Comparison of ENCODE assay signal across 21 mouse cellular contexts in genomic region chr14:105225790-105226189, GRCm38 (mm10). TPM values are rescaled to one million over a fixed set of nuclear protein-coding genes. Genes with fewer than 3 reads are reported as not detected.
DNase-seq lines count a peak whose midpoint lies in the region; ATAC-seq and TF ChIP-seq lines count a peak whose summit lies in the region.
"Had no signal": no experiment of that assay in that cellular context is flagged by ENCODE, and none has a peak within 500 bp of the region (broad histone marks: within the 10 kb centered on the region; RNA-seq: fewer than 3 reads in every experiment).

No protein-coding gene starts in this region.

- 69% methylated on average over 4 of the region's 4 CpGs for WGBS in liver, embryonic 14.5 days (ENCODE audit: insufficient replicate concordance)
- 69% methylated on average over 4 of the region's 4 CpGs for WGBS in liver, embryonic 12.5 days (ENCODE audit: insufficient replicate concordance)
- WGBS in hindbrain, postnatal 0 days, result 94% methylated on average over 4 of the region's 4 CpGs

- no peak for ATAC-seq in CD4-positive, CD25-positive, alpha-beta regulatory T cell, adult 4 months
- no peak for ATAC-seq in liver, embryonic 14.5 days (ENCODE audit: insufficient read depth)
- no peak for ATAC-seq in liver, embryonic 12.5 days
- no peak for ATAC-seq in hindbrain, postnatal 0 days
- ATAC-seq: forebrain, embryonic 13.5 days; inflammation-experienced regulatory T-cells, adult 6 months had no signal

- H3K4me2 ChIP-seq in liver, embryonic 14.5 days (ENCODE audit: low read depth), result no peak overlapping the region
- H3K4me2 ChIP-seq in liver, embryonic 12.5 days, result no peak overlapping the region
- H3K4me2 ChIP-seq in hindbrain, postnatal 0 days (ENCODE audit: low read depth, low read length), result no peak overlapping the region
- H3K4me2 ChIP-seq: forebrain, embryonic 13.5 days; limb, embryonic 13.5 days; stomach, embryonic 15.5 days had no signal

- TF ChIP-seq EP300 in liver, embryonic 14.5 days (IDR thresholded peaks at IDR 0.05; ENCODE audit: low read depth), result no peak

- H3K9me3 ChIP-seq in liver, embryonic 14.5 days (ENCODE audit: control insufficient read depth, low read length), result no peaks in the 10 kb centered on the region
- H3K9me3 ChIP-seq in liver, embryonic 12.5 days (replicated peaks), result no peaks in the 10 kb centered on the region
- H3K9me3 ChIP-seq in hindbrain, postnatal 0 days (ENCODE audit: low read length), result no peaks in the 10 kb centered on the region
- H3K9me3 ChIP-seq: forebrain, embryonic 13.5 days; G1E; heart, embryonic 10.5 days; limb, embryonic 13.5 days; megakaryocyte, embryonic 14.5 days; stomach, embryonic 15.5 days had no signal

- TF ChIP-seq CTCF in liver, embryonic 14.5 days (IDR thresholded peaks at IDR 0.05; ENCODE audit: low read depth), result 0 out of 2 replicates have a peak, but pooled peaks have one; percentile 29
- TF ChIP-seq CTCF in hindbrain, postnatal 0 days (IDR thresholded peaks at IDR 0.05; ENCODE audit: low read depth), result no peak

- H3K27me3 ChIP-seq in liver, embryonic 14.5 days (ENCODE audit: control insufficient read depth, insufficient read depth, low read length), result no peaks in the 10 kb centered on the region
- H3K27me3 ChIP-seq in liver, embryonic 12.5 days (replicated peaks), result no peaks in the 10 kb centered on the region
- H3K27me3 ChIP-seq in hindbrain, postnatal 0 days (ENCODE audit: insufficient read depth, low read length), result no peaks in the 10 kb centered on the region
- H3K27me3 ChIP-seq: forebrain, embryonic 13.5 days; limb, embryonic 13.5 days; megakaryocyte, embryonic 14.5 days; stomach, embryonic 15.5 days had no signal

- no peaks in the 10 kb centered on the region for H3K4me1 ChIP-seq in liver, embryonic 14.5 days (replicated peaks; ENCODE audit: control insufficient read depth in 2 of 2, insufficient read depth in 2 of 2, low read length in 1 of 2)
- no peaks in the 10 kb centered on the region for H3K4me1 ChIP-seq in liver, embryonic 12.5 days
- H3K4me1 ChIP-seq in hindbrain, postnatal 0 days (ENCODE audit: insufficient read depth, low read length), result no peaks in the 10 kb centered on the region
- H3K4me1 ChIP-seq: forebrain, embryonic 13.5 days; heart, embryonic 10.5 days; limb, embryonic 13.5 days; megakaryocyte, embryonic 14.5 days; stomach, embryonic 15.5 days had no signal

- no peaks in the 10 kb centered on the region for H3K36me3 ChIP-seq in liver, embryonic 14.5 days (replicated peaks; ENCODE audit: control insufficient read depth, insufficient read depth, low read depth)
- no peaks in the 10 kb centered on the region for H3K36me3 ChIP-seq in liver, embryonic 12.5 days
- no peaks in the 10 kb centered on the region for H3K36me3 ChIP-seq in hindbrain, postnatal 0 days (ENCODE audit: insufficient read depth, low read length)
- H3K36me3 ChIP-seq: G1E; heart, embryonic 10.5 days; limb, embryonic 13.5 days; stomach, embryonic 15.5 days had no signal

- H3K27ac ChIP-seq in liver, embryonic 14.5 days, result no peak overlapping the region
- H3K27ac ChIP-seq in liver, embryonic 12.5 days, result no peak overlapping the region
- no peak overlapping the region for H3K27ac ChIP-seq in hindbrain, postnatal 0 days
- H3K27ac ChIP-seq: forebrain, embryonic 13.5 days; heart, embryonic 10.5 days; limb, embryonic 13.5 days; stomach, embryonic 15.5 days had no signal

- H3K4me3 ChIP-seq in liver, embryonic 14.5 days (ENCODE audit: insufficient read depth in 1 of 2, low read depth in 2 of 2, low read length in 2 of 2), result no peak overlapping the region
- H3K4me3 ChIP-seq in liver, embryonic 12.5 days, result no peak overlapping the region
- no peak overlapping the region for H3K4me3 ChIP-seq in hindbrain, postnatal 0 days (ENCODE audit: low read length)
- H3K4me3 ChIP-seq: forebrain, embryonic 13.5 days; heart, embryonic 10.5 days; limb, embryonic 13.5 days; megakaryocyte, embryonic 14.5 days; stomach, embryonic 15.5 days had no signal

- DNase-seq in CD4-positive, CD25-positive, alpha-beta regulatory T cell, adult 2 months (ENCODE audit: low read depth, low spot score), result peak; percentile 21
- DNase-seq in liver, embryonic 14.5 days (ENCODE audit: low read depth in 3 of 3, low spot score in 3 of 3), result no peak
- DNase-seq in R1 (ENCODE audit: low read depth, low spot score), result peak; percentile 6
- DNase-seq in adrenal gland, adult 18-20 months (ENCODE audit: low spot score in 2 of 2), result no peak
- DNase-seq in hindbrain, postnatal 0 days (ENCODE audit: low spot score), result no peak
- no peak for DNase-seq in heart, adult 18-20 months
- DNase-seq: cerebellum, adult 8-10 months; gastrocnemius, postnatal 25 days; kidney, adult 9 months; kidney, postnatal 4 days; midbrain, embryonic 14.5 days; right cerebral cortex, postnatal 14 days had no signal

- H3K9ac ChIP-seq in liver, embryonic 14.5 days (replicated peaks), result no peak overlapping the region
- H3K9ac ChIP-seq in liver, embryonic 12.5 days, result no peak overlapping the region
- no peak overlapping the region for H3K9ac ChIP-seq in hindbrain, postnatal 0 days (replicated peaks; ENCODE audit: low read length)
- H3K9ac ChIP-seq: forebrain, embryonic 13.5 days; limb, embryonic 13.5 days; stomach, embryonic 15.5 days had no signal

RNA-seq across cellular contexts. Expression of gene Ndfip2, which starts 32.6 kb away (rescaled TPM):
- polyA plus RNA-seq in CD4-positive, CD25-positive, alpha-beta regulatory T cell, adult 4 months (2017; shearing (Covaris generic)), result 10 to 100 TPM; 38.1 to 41.2 TPM
- polyA plus RNA-seq in liver, embryonic 14.5 days (2012; rRNA removed), result 12.4 and 12.9 TPM in 2 replicates
- polyA plus RNA-seq in liver, embryonic 14.5 days (2014; fragmentation: Nextera tagmentation; extraction: Ambion mirVana), result 19.1 and 22.2 TPM in 2 replicates
- polyA plus RNA-seq in liver, embryonic 12.5 days (2016; fragmentation: Nextera tagmentation; extraction: Ambion mirVana), result 26.4 and 27.0 TPM in 2 replicates
- total RNA-seq in adrenal gland, adult 18-20 months (2021), result 10 to 100 TPM; 34.7 to 40.3 TPM
- 155 and 175 TPM in 2 replicates for total RNA-seq in hindbrain, postnatal 0 days (2014; rRNA removed)
- 118 and 119 TPM in 2 replicates for polyA plus RNA-seq in hindbrain, postnatal 0 days (2015; fragmentation: Nextera tagmentation; extraction: Ambion mirVana)
- total RNA-seq in heart, adult 18-20 months (2021), result 10 to 100 TPM; 13.1 to 14.8 TPM

RNA-seq across cellular contexts. Expression of gene Rbm26, which starts 48.7 kb away (rescaled TPM):
- polyA plus RNA-seq in CD4-positive, CD25-positive, alpha-beta regulatory T cell, adult 4 months (2017; shearing (Covaris generic)), result 10 to 100 TPM; 38.5 to 46.9 TPM
- polyA plus RNA-seq in liver, embryonic 14.5 days (2012; rRNA removed), result 8.6 and 11.7 TPM in 2 replicates
- polyA plus RNA-seq in liver, embryonic 14.5 days (2014; fragmentation: Nextera tagmentation; extraction: Ambion mirVana), result 9.0 and 9.1 TPM in 2 replicates
- polyA plus RNA-seq in liver, embryonic 12.5 days (2016; fragmentation: Nextera tagmentation; extraction: Ambion mirVana), result 19.1 and 19.2 TPM in 2 replicates
- total RNA-seq in adrenal gland, adult 18-20 months (2021), result 10 to 100 TPM; 38.2 to 42.9 TPM
- total RNA-seq in hindbrain, postnatal 0 days (2014; rRNA removed), result 32.9 and 35.9 TPM in 2 replicates
- 30.6 and 34.5 TPM in 2 replicates for polyA plus RNA-seq in hindbrain, postnatal 0 days (2015; fragmentation: Nextera tagmentation; extraction: Ambion mirVana)
- total RNA-seq in heart, adult 18-20 months (2021), result 10 to 100 TPM; 18.1 to 18.6 TPM

Comparison
In these comparisons a context has a peak if more than half of its experiments do, and no peak if none do; other contexts are left out.
1. DNase-seq: peak in CD4-positive, CD25-positive, alpha-beta regulatory T cell, adult 2 months (single experiment) and R1 (single experiment); none in liver, embryonic 14.5 days (0 of 3), adrenal gland, adult 18-20 months (0 of 2), hindbrain, postnatal 0 days (single experiment) and heart, adult 18-20 months (0 of 2).